In the genomic region with DNA sequence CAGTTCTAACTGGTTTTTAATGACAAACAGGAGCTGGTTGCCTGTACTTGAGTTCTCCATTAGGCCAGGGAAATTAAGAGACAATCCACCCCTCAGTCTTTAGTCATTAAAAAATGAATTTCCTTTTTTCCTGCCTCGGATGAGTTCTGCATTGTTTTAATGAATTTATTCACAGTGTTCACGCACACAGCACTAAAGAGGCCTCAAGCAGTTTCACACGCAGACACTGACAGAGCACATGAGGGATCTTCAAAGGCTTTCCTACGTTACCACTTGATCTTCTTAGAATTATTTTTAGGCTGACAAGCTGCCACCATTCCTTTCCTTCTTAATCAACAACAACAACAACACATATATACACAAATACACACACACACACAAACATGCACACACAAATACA, we compare ENCODE assay signal across 26 mouse cellular contexts.
DNase-seq lines count a peak whose midpoint lies in the region; ATAC-seq and TF ChIP-seq lines count a peak whose summit lies in the region.
"Had no signal": no experiment of that assay in that cellular context is flagged by ENCODE, and none has a peak within 500 bp of the region (broad histone marks: within the 10 kb centered on the region; RNA-seq: fewer than 3 reads in every experiment).

No protein-coding gene starts in this region.

- H3K9ac ChIP-seq in midbrain, embryonic 14.5 days (replicated peaks; ENCODE audit: low read length): no peak overlapping the region
- H3K9ac ChIP-seq in midbrain, embryonic 13.5 days (replicated peaks): no peak overlapping the region
- no peak overlapping the region for H3K9ac ChIP-seq in midbrain, embryonic 16.5 days (ENCODE audit: low read depth, low read length)
- H3K9ac ChIP-seq: embryonic facial prominence, embryonic 13.5 days; embryonic facial prominence, embryonic 15.5 days; forebrain, embryonic 12.5 days had no signal

- no peak overlapping the region for H3K4me2 ChIP-seq in midbrain, embryonic 14.5 days (ENCODE audit: low read length)
- H3K4me2 ChIP-seq in midbrain, embryonic 13.5 days (replicated peaks): no peak overlapping the region
- H3K4me2 ChIP-seq in midbrain, embryonic 16.5 days (ENCODE audit: low read length): no peak overlapping the region
- H3K4me2 ChIP-seq: embryonic facial prominence, embryonic 13.5 days; embryonic facial prominence, embryonic 15.5 days; forebrain, embryonic 12.5 days had no signal

- no peaks in the 10 kb centered on the region for H3K4me1 ChIP-seq in midbrain, embryonic 14.5 days (ENCODE audit: control insufficient read depth, insufficient read depth, low read length)
- H3K4me1 ChIP-seq in midbrain, embryonic 13.5 days (replicated peaks): 0 out of 2 replicates have a peak, but pooled peaks cover 5% of the 10 kb centered on the region
- H3K4me1 ChIP-seq in midbrain, embryonic 16.5 days (ENCODE audit: control insufficient read depth, insufficient read depth, low read length): no peaks in the 10 kb centered on the region
- H3K4me1 ChIP-seq in midbrain, embryonic 10.5 days: peaks cover 4% of the 10 kb centered on the region
- H3K4me1 ChIP-seq: embryonic facial prominence, embryonic 15.5 days had no signal

- H3K9me3 ChIP-seq in midbrain, embryonic 14.5 days (ENCODE audit: control insufficient read depth, low read length): no peaks in the 10 kb centered on the region
- H3K9me3 ChIP-seq in midbrain, embryonic 13.5 days: no peaks in the 10 kb centered on the region
- no peaks in the 10 kb centered on the region for H3K9me3 ChIP-seq in midbrain, embryonic 16.5 days (replicated peaks; ENCODE audit: control insufficient read depth, low read length, poor library complexity, severe bottlenecking)
- no peaks in the 10 kb centered on the region for H3K9me3 ChIP-seq in midbrain, embryonic 10.5 days (replicated peaks)
- H3K9me3 ChIP-seq: embryonic facial prominence, embryonic 13.5 days; embryonic facial prominence, embryonic 15.5 days; forebrain, embryonic 10.5 days; forebrain, embryonic 12.5 days had no signal

- no peak for ATAC-seq in midbrain, embryonic 14.5 days (ENCODE audit: low FRiP score, low TSS enrichment)
- ATAC-seq in midbrain, embryonic 13.5 days: no peak
- 0 out of 2 replicates have a peak, but pooled peaks have one; percentile 56 for ATAC-seq in midbrain, embryonic 16.5 days
- ATAC-seq: activated CD4-positive, CD25-positive, alpha-beta regulatory T cell, adult 4 months; CD4-positive, CD25-positive, alpha-beta regulatory T cell, adult 4 months; forebrain, embryonic 14.5 days; forebrain, embryonic 16.5 days; Patski had no signal

- 52% methylated on average over 4 of the region's 4 CpGs for WGBS in midbrain, embryonic 14.5 days
- WGBS in midbrain, embryonic 13.5 days: 56% methylated on average over 4 of the region's 4 CpGs
- WGBS in midbrain, embryonic 16.5 days: 45% methylated on average over 4 of the region's 4 CpGs
- WGBS in midbrain, embryonic 10.5 days: 77% methylated on average over 4 of the region's 4 CpGs

- no peak for TF ChIP-seq CTCF in brain, embryonic 14.5 days (IDR thresholded peaks at IDR 0.05; ENCODE audit: borderline replicate concordance, extremely low read depth, insufficient read depth, insufficient read length)

- no peak overlapping the region for H3K27ac ChIP-seq in midbrain, embryonic 14.5 days (replicated peaks; ENCODE audit: low read depth, low read length)
- no peak overlapping the region for H3K27ac ChIP-seq in midbrain, embryonic 13.5 days
- no peak overlapping the region for H3K27ac ChIP-seq in midbrain, embryonic 16.5 days (ENCODE audit: low read length)
- H3K27ac ChIP-seq in midbrain, embryonic 10.5 days (replicated peaks): no peak overlapping the region
- H3K27ac ChIP-seq: embryonic facial prominence, embryonic 13.5 days; embryonic facial prominence, embryonic 15.5 days; forebrain, embryonic 10.5 days; forebrain, embryonic 12.5 days had no signal

- H3K36me3 ChIP-seq in midbrain, embryonic 14.5 days (ENCODE audit: control insufficient read depth, insufficient read depth, low read length): no peaks in the 10 kb centered on the region
- H3K36me3 ChIP-seq in midbrain, embryonic 13.5 days: no peaks in the 10 kb centered on the region
- H3K36me3 ChIP-seq in midbrain, embryonic 16.5 days (ENCODE audit: control insufficient read depth, insufficient read depth, low read length): no peaks in the 10 kb centered on the region
- H3K36me3 ChIP-seq in midbrain, embryonic 10.5 days: no peaks in the 10 kb centered on the region
- H3K36me3 ChIP-seq: embryonic facial prominence, embryonic 13.5 days; embryonic facial prominence, embryonic 15.5 days; forebrain, embryonic 10.5 days; forebrain, embryonic 12.5 days; G1E had no signal

- H3K4me3 ChIP-seq in midbrain, embryonic 14.5 days (replicated peaks; ENCODE audit: low read depth, low read length): no peak overlapping the region
- no peak overlapping the region for H3K4me3 ChIP-seq in midbrain, embryonic 13.5 days (replicated peaks)
- H3K4me3 ChIP-seq in midbrain, embryonic 16.5 days (ENCODE audit: low read depth, low read length): no peak overlapping the region
- no peak overlapping the region for H3K4me3 ChIP-seq in midbrain, embryonic 10.5 days
- H3K4me3 ChIP-seq: embryonic facial prominence, embryonic 13.5 days; embryonic facial prominence, embryonic 15.5 days; erythroblast, embryonic 14.5 days; forebrain, embryonic 10.5 days; forebrain, embryonic 12.5 days had no signal

- no peaks in the 10 kb centered on the region for H3K27me3 ChIP-seq in midbrain, embryonic 14.5 days (ENCODE audit: control insufficient read depth, insufficient read depth, low read length)
- H3K27me3 ChIP-seq in midbrain, embryonic 13.5 days: no peaks in the 10 kb centered on the region
- H3K27me3 ChIP-seq in midbrain, embryonic 16.5 days (ENCODE audit: control insufficient read depth, insufficient read depth, low read depth, low read length): no peaks in the 10 kb centered on the region
- H3K27me3 ChIP-seq in midbrain, embryonic 10.5 days (ENCODE audit: low read depth, poor library complexity, severe bottlenecking): no peaks in the 10 kb centered on the region
- H3K27me3 ChIP-seq: CH12.LX; embryonic facial prominence, embryonic 15.5 days; forebrain, embryonic 12.5 days had no signal

- peak; percentile 48 for DNase-seq in midbrain, embryonic 14.5 days
- DNase-seq in midbrain, embryonic 10.5 days (ENCODE audit: low spot score): no peak
- peak; percentile 40 for DNase-seq in brain, embryonic 14.5 days (ENCODE audit: low read depth)
- no peak for DNase-seq in adrenal gland, adult 2 months
- DNase-seq: adrenal gland, postnatal 10 days; adrenal gland, postnatal 25 days; B cell, adult 2 months; cerebellum, adult 11-12 months; cerebellum, adult 2 months; cerebellum, adult 9-10 months; cerebellum, postnatal 10 days; cerebellum, postnatal 25 days had no signal

- no peak for TF ChIP-seq POLR2A in brain, embryonic 14.5 days (IDR thresholded peaks at IDR 0.05; ENCODE audit: borderline replicate concordance, extremely low read depth, insufficient read depth, insufficient read length, poor library complexity, severe bottlenecking)

Comparison
In these comparisons a context has a peak if more than half of its experiments do, and no peak if none do; other contexts are left out.
1. DNase-seq: peak in midbrain, embryonic 14.5 days (single experiment) and brain, embryonic 14.5 days (single experiment); none in midbrain, embryonic 10.5 days (single experiment) and adrenal gland, adult 2 months (single experiment).